9 mouse cellular contexts compared by ENCODE assay signal in the genomic region with DNA sequence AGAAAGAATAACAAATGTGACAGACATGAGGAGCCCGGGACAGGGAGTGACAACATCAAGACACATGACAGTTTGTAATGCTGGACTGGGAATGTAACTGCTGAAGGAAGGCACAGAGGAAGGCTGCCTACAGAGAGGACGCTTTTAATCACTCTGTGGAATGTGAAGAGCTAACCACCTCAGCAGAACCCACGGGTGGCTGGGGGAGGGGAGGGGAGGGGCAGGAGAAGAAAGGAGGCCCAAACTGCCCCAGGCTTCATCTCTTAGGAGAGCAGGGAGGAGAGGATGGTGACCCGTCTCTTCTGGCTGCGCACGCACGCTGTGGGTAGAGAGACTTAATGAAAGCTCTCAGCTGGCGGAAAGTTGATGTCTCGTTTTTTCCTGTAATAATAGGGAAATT. TPM values are rescaled to one million over a fixed set of nuclear protein-coding genes. Genes with fewer than 3 reads are reported as not detected.
DNase-seq lines count a peak whose midpoint lies in the region; ATAC-seq lines count a peak whose summit lies in the region.
"Had no signal": no experiment of that assay in that cellular context is flagged by ENCODE, and none has a peak within 500 bp of the region (broad histone marks: within the 10 kb centered on the region; RNA-seq: fewer than 3 reads in every experiment).

No protein-coding gene starts in this region.

- no peak overlapping the region for H3K9ac ChIP-seq in embryonic facial prominence, embryonic 12.5 days
- no peak overlapping the region for H3K9ac ChIP-seq in hindbrain, embryonic 13.5 days
- H3K9ac ChIP-seq in neural tube, embryonic 14.5 days (replicated peaks; ENCODE audit: low read depth, low read length): no peak overlapping the region

- no peaks in the 10 kb centered on the region for H3K9me3 ChIP-seq in embryonic facial prominence, embryonic 12.5 days
- H3K9me3 ChIP-seq in hindbrain, embryonic 13.5 days: no peaks in the 10 kb centered on the region
- H3K9me3 ChIP-seq in neural tube, embryonic 14.5 days (ENCODE audit: control insufficient read depth, low read length): no peaks in the 10 kb centered on the region; the same call in 1 of the 2 replicates

- H3K27me3 ChIP-seq in embryonic facial prominence, embryonic 12.5 days: no peaks in the 10 kb centered on the region
- H3K27me3 ChIP-seq in hindbrain, embryonic 13.5 days: no peaks in the 10 kb centered on the region
- no peaks in the 10 kb centered on the region for H3K27me3 ChIP-seq in neural tube, embryonic 14.5 days (ENCODE audit: control insufficient read depth, insufficient read depth, low read length)

- ATAC-seq in embryonic facial prominence, embryonic 12.5 days (ENCODE audit: insufficient number of reproducible peaks, insufficient read depth, low FRiP score, low TSS enrichment): no peak
- no peak for ATAC-seq in hindbrain, embryonic 13.5 days (ENCODE audit: low FRiP score)
- peak; percentile 49; the same call in 1 of the 2 replicates for ATAC-seq in neural tube, embryonic 14.5 days (ENCODE audit: low read depth)

- no peak overlapping the region for H3K4me3 ChIP-seq in embryonic facial prominence, embryonic 12.5 days
- no peak overlapping the region for H3K4me3 ChIP-seq in hindbrain, embryonic 13.5 days
- no peak overlapping the region for H3K4me3 ChIP-seq in neural tube, embryonic 14.5 days (ENCODE audit: low read depth, low read length)
- H3K4me3 ChIP-seq: layer of hippocampus, adult 2 months had no signal

- DNase-seq in left cerebral cortex, postnatal 4 days: peak; percentile 5
- DNase-seq in left cerebral cortex, adult 11 months (ENCODE audit: low spot score): no peak
- DNase-seq in thymus, adult 18-20 months: no peak
- no peak for DNase-seq in right cerebral cortex, postnatal 14 days
- DNase-seq: lung, postnatal 4 days had no signal

- H3K27ac ChIP-seq in embryonic facial prominence, embryonic 12.5 days: no peak overlapping the region
- no peak overlapping the region for H3K27ac ChIP-seq in hindbrain, embryonic 13.5 days
- no peak overlapping the region for H3K27ac ChIP-seq in neural tube, embryonic 14.5 days (ENCODE audit: low read depth, low read length)
- H3K27ac ChIP-seq: layer of hippocampus, adult 2 months had no signal

- H3K36me3 ChIP-seq in embryonic facial prominence, embryonic 12.5 days: no peaks in the 10 kb centered on the region
- H3K36me3 ChIP-seq in hindbrain, embryonic 13.5 days: no peaks in the 10 kb centered on the region
- no peaks in the 10 kb centered on the region for H3K36me3 ChIP-seq in neural tube, embryonic 14.5 days (ENCODE audit: control insufficient read depth, insufficient read depth, low read length)

- peaks cover 2% of the 10 kb centered on the region; the same call in 1 of the 2 replicates for H3K4me1 ChIP-seq in embryonic facial prominence, embryonic 12.5 days
- H3K4me1 ChIP-seq in hindbrain, embryonic 13.5 days (replicated peaks): 0 out of 2 replicates have a peak, but pooled peaks cover 3% of the 10 kb centered on the region
- no peaks in the 10 kb centered on the region for H3K4me1 ChIP-seq in neural tube, embryonic 14.5 days (ENCODE audit: control insufficient read depth, insufficient read depth, low read length)

- WGBS in embryonic facial prominence, embryonic 12.5 days: 10% methylated on average over 9 of the region's 9 CpGs
- 25% methylated on average over 9 of the region's 9 CpGs for WGBS in hindbrain, embryonic 13.5 days
- WGBS in neural tube, embryonic 14.5 days: 16% methylated on average over 9 of the region's 9 CpGs

- intact Hi-C loops in left cerebral cortex, postnatal 4 days (cut with DNase I): no loop called here

- H3K4me2 ChIP-seq in embryonic facial prominence, embryonic 12.5 days (replicated peaks): 0 out of 2 replicates have a peak overlapping the region, but pooled peaks have one; percentile 18
- peak overlapping the region; percentile 26; the same call in 1 of the 2 replicates for H3K4me2 ChIP-seq in hindbrain, embryonic 13.5 days
- no peak overlapping the region for H3K4me2 ChIP-seq in neural tube, embryonic 14.5 days (ENCODE audit: low read depth, low read length)

RNA-seq across cellular contexts. Expression of a gene that starts 25.1 kb away (rescaled TPM):
- 10 to 100 TPM; 25.9 to 26.4 TPM for total RNA-seq in left cerebral cortex, postnatal 4 days (2021)
- polyA plus RNA-seq in embryonic facial prominence, embryonic 12.5 days (2016; fragmentation: Nextera tagmentation; extraction: Ambion mirVana): 26.1 and 28.0 TPM in 2 replicates
- polyA plus RNA-seq in hindbrain, embryonic 13.5 days (2015; fragmentation: Nextera tagmentation; extraction: Ambion mirVana): 9.5 and 10.9 TPM in 2 replicates
- 8.8 and 12.4 TPM in 2 replicates for polyA plus RNA-seq in neural tube, embryonic 14.5 days (2014; fragmentation: Nextera tagmentation; extraction: Ambion mirVana)
